Mouse (Mus musculus): ENCODE data around the gene Stx16. TPM values are rescaled to one million over a fixed set of nuclear protein-coding genes. Genes with fewer than 3 reads are reported as not detected.

Gene Stx16
- polyA plus RNA-seq, 1 experiment from 2014 or later = 11.2 TPM

- WGBS = 84% methylated on average over 8 of the region's 8 CpGs
- Histone ChIP-seq H3K27ac (ENCODE audit: low read depth, low read length) (no peak overlapping the region), H3K4me1 (ENCODE audit: control insufficient read depth, insufficient read depth, low read depth, low read length) (no peaks in the 10 kb centered on the region), H3K36me3 (ENCODE audit: control insufficient read depth, insufficient read depth, low read length) (no peaks in the 10 kb centered on the region), H3K9me3 (ENCODE audit: control insufficient read depth, low read length) (no peaks in the 10 kb centered on the region), H3K27me3 (replicated peaks; ENCODE audit: control insufficient read depth, insufficient read depth, low read length) (no peaks in the 10 kb centered on the region), H3K4me3 (ENCODE audit: low read length) (no peak overlapping the region), H3K9ac (ENCODE audit: low read depth, low read length) (no peak overlapping the region), H3K4me2 (ENCODE audit: low read length) (no peak overlapping the region)
- ATAC-seq = no peak
Measured at GRCm38 (mm10) chr2:174058316-174058939, 17.7 kb upstream of the Stx16 start.

- Histone ChIP-seq H3K4me1 (ENCODE audit: control insufficient read depth, insufficient read depth, low read depth, low read length) (no peaks in the 10 kb centered on the region), H3K4me2 (ENCODE audit: low read length) (no peak overlapping the region), H3K9me3 (ENCODE audit: control insufficient read depth, low read length) (no peaks in the 10 kb centered on the region), H3K9ac (ENCODE audit: low read depth, low read length) (no peak overlapping the region), H3K27me3 (replicated peaks; ENCODE audit: control insufficient read depth, insufficient read depth, low read length) (no peaks in the 10 kb centered on the region), H3K27ac (ENCODE audit: low read depth, low read length) (no peak overlapping the region), H3K4me3 (ENCODE audit: low read length) (no peak overlapping the region), H3K36me3 (ENCODE audit: control insufficient read depth, insufficient read depth, low read length) (no peaks in the 10 kb centered on the region)
- WGBS = 89% methylated on average over 13 of the region's 13 CpGs
- ATAC-seq = no peak
Measured at GRCm38 (mm10) chr2:174059591-174060385, 16.3 kb upstream of the Stx16 start.

- 16% methylated on average over 2 of the region's 2 CpGs for WGBS
- Histone ChIP-seq H3K4me3 (ENCODE audit: low read length) (no peak overlapping the region), H3K36me3 (ENCODE audit: control insufficient read depth, insufficient read depth, low read length) (no peaks in the 10 kb centered on the region), H3K9me3 (ENCODE audit: control insufficient read depth, low read length) (no peaks in the 10 kb centered on the region), H3K27me3 (replicated peaks; ENCODE audit: control insufficient read depth, insufficient read depth, low read length) (no peaks in the 10 kb centered on the region), H3K4me1 (ENCODE audit: control insufficient read depth, insufficient read depth, low read depth, low read length) (no peaks in the 10 kb centered on the region), H3K9ac (ENCODE audit: low read depth, low read length) (no peak overlapping the region), H3K4me2 (ENCODE audit: low read length) (no peak overlapping the region), H3K27ac (ENCODE audit: low read depth, low read length) (no peak overlapping the region)
- no peak for ATAC-seq
Measured at GRCm38 (mm10) chr2:174061219-174061618, 14.9 kb upstream of the Stx16 start.

GRCm38 (mm10) chr2:174063074-174063473 is 13.0 kb upstream of the Stx16 start:
- Histone ChIP-seq H3K36me3 (ENCODE audit: control insufficient read depth, insufficient read depth, low read length) (no peaks in the 10 kb centered on the region), H3K4me1 (ENCODE audit: control insufficient read depth, insufficient read depth, low read depth, low read length) (no peaks in the 10 kb centered on the region), H3K9me3 (ENCODE audit: control insufficient read depth, low read length) (no peaks in the 10 kb centered on the region), H3K27ac (ENCODE audit: low read depth, low read length) (no peak overlapping the region), H3K4me2 (ENCODE audit: low read length) (no peak overlapping the region), H3K4me3 (ENCODE audit: low read length) (no peak overlapping the region), H3K27me3 (replicated peaks; ENCODE audit: control insufficient read depth, insufficient read depth, low read length) (no peaks in the 10 kb centered on the region), H3K9ac (ENCODE audit: low read depth, low read length) (no peak overlapping the region)
- 83% methylated on average over 6 of the region's 6 CpGs for WGBS
- no peak for ATAC-seq

GRCm38 (mm10) chr2:174063527-174064211 is 12.4 kb upstream of the Stx16 start:
- Histone ChIP-seq H3K27me3 (replicated peaks; ENCODE audit: control insufficient read depth, insufficient read depth, low read length) (no peaks in the 10 kb centered on the region), H3K4me3 (ENCODE audit: low read length) (no peak overlapping the region), H3K4me2 (ENCODE audit: low read length) (no peak overlapping the region), H3K9ac (ENCODE audit: low read depth, low read length) (no peak overlapping the region), H3K36me3 (ENCODE audit: control insufficient read depth, insufficient read depth, low read length) (no peaks in the 10 kb centered on the region), H3K27ac (ENCODE audit: low read depth, low read length) (no peak overlapping the region), H3K9me3 (ENCODE audit: control insufficient read depth, low read length) (no peaks in the 10 kb centered on the region), H3K4me1 (ENCODE audit: control insufficient read depth, insufficient read depth, low read depth, low read length) (no peaks in the 10 kb centered on the region)
- ATAC-seq = no peak
- 71% methylated on average over 9 of the region's 9 CpGs for WGBS

GRCm38 (mm10) chr2:174067793-174068419 is 8.2 kb upstream of the Stx16 start:
- Histone ChIP-seq H3K36me3 (ENCODE audit: control insufficient read depth, insufficient read depth, low read length) (no peaks in the 10 kb centered on the region), H3K27ac (ENCODE audit: low read depth, low read length) (no peak overlapping the region), H3K4me3 (ENCODE audit: low read length) (no peak overlapping the region), H3K4me2 (ENCODE audit: low read length) (no peak overlapping the region), H3K4me1 (ENCODE audit: control insufficient read depth, insufficient read depth, low read depth, low read length) (no peaks in the 10 kb centered on the region), H3K9me3 (ENCODE audit: control insufficient read depth, low read length) (no peaks in the 10 kb centered on the region), H3K27me3 (replicated peaks; ENCODE audit: control insufficient read depth, insufficient read depth, low read length) (no peaks in the 10 kb centered on the region), H3K9ac (ENCODE audit: low read depth, low read length) (no peak overlapping the region)
- no peak for ATAC-seq
- WGBS = 68% methylated on average over 6 of the region's 6 CpGs

- WGBS = 80% methylated on average over 3 of the region's 3 CpGs
- Histone ChIP-seq H3K27me3 (replicated peaks; ENCODE audit: control insufficient read depth, insufficient read depth, low read length) (no peaks in the 10 kb centered on the region), H3K9me3 (ENCODE audit: control insufficient read depth, low read length) (no peaks in the 10 kb centered on the region), H3K27ac (ENCODE audit: low read depth, low read length) (no peak overlapping the region), H3K9ac (ENCODE audit: low read depth, low read length) (no peak overlapping the region), H3K4me1 (ENCODE audit: control insufficient read depth, insufficient read depth, low read depth, low read length) (no peaks in the 10 kb centered on the region; the same call in 1 of the 2 replicates), H3K36me3 (ENCODE audit: control insufficient read depth, insufficient read depth, low read length) (no peaks in the 10 kb centered on the region), H3K4me3 (ENCODE audit: low read length) (no peak overlapping the region), H3K4me2 (ENCODE audit: low read length) (no peak overlapping the region)
- ATAC-seq = no peak
Measured at GRCm38 (mm10) chr2:174069532-174070049, 6.5 kb upstream of the Stx16 start.

- no peaks in the 10 kb centered on the region for H3K36me3 ChIP-seq (ENCODE audit: control insufficient read depth, insufficient read depth, low read length)
- no peak for ATAC-seq
- WGBS = 95% methylated on average over 5 of the region's 5 CpGs
- H3K9ac ChIP-seq (ENCODE audit: low read depth, low read length) = no peak overlapping the region
- H3K27me3 ChIP-seq (replicated peaks; ENCODE audit: control insufficient read depth, insufficient read depth, low read length) = no peaks in the 10 kb centered on the region
- H3K4me2 ChIP-seq (ENCODE audit: low read length) = no peak overlapping the region
- peaks cover 9% of the 10 kb centered on the region for H3K4me1 ChIP-seq (ENCODE audit: control insufficient read depth, insufficient read depth, low read depth, low read length)
- H3K4me3 ChIP-seq (ENCODE audit: low read length) = no peak overlapping the region
- H3K9me3 ChIP-seq (ENCODE audit: control insufficient read depth, low read length) = no peaks in the 10 kb centered on the region
- no peak overlapping the region for H3K27ac ChIP-seq (ENCODE audit: low read depth, low read length)
Measured at GRCm38 (mm10) chr2:174071406-174071805, 4.7 kb upstream of the Stx16 start.

Measured in hindbrain, embryonic 16.5 days (tissue).